Mouse (Mus musculus) MEL (cell line): ENCODE measurements around the gene Ctdsp2. TPM values are rescaled to one million over a fixed set of nuclear protein-coding genes. Genes with fewer than 3 reads are reported as not detected.

Experiments
- DNase-seq: peaks from one replicate; pipeline ENCODE4 v3.0.0; 2011; ENCODE audit warnings: low read depth, low spot score
- H3K27ac ChIP-seq: 2 replicates; pipeline ENCODE4 v1.5.1; 2012; ENCODE audit warnings: low read depth, mild to moderate bottlenecking, control low read depth, low read length, moderate library complexity; ENCODE audit not compliant: control insufficient read depth
- H3K27me3 ChIP-seq, 2 experiments: fragments of 150-350 bp in 1 of 2; sonication (generic) in 1 of 2; 2 replicates each; pipeline ENCODE4 v1.6.1; 2012; ENCODE audit warnings: low read length in 2 of 2, mild to moderate bottlenecking in 2 of 2, improper control_type of control experiment in 1 of 2, moderate library complexity in 1 of 2; ENCODE audit not compliant: insufficient read depth in 2 of 2, control insufficient read depth in 1 of 2
- H3K36me3 ChIP-seq, 2 experiments: 2 replicates each; pipeline ENCODE4 v1.6.1; 2012 to 2014; ENCODE audit warnings: low read length in 2 of 2, improper control_type of control experiment in 1 of 2, inconsistent platforms in 1 of 2, mild to moderate bottlenecking in 1 of 2; ENCODE audit not compliant: insufficient read depth in 2 of 2, control insufficient read depth in 1 of 2
- H3K4me1 ChIP-seq, 2 experiments: fragments of 150-350 bp in 1 of 2; sonication (generic) in 1 of 2; 2 replicates each; pipeline ENCODE4 v1.6.1; 2012; ENCODE audit warnings: low read length in 2 of 2, improper control_type of control experiment in 1 of 2, mild to moderate bottlenecking in 1 of 2; ENCODE audit not compliant: insufficient read depth in 2 of 2, control insufficient read depth in 1 of 2
- H3K4me3 ChIP-seq, 2 experiments: fragments of 150-350 bp in 1 of 2; sonication (generic) in 1 of 2; 2 replicates each; pipeline ENCODE4 v1.5.1; 2012; ENCODE audit warnings: low read depth in 2 of 2, low read length in 2 of 2, mild to moderate bottlenecking in 2 of 2, moderate library complexity in 2 of 2, control low read depth in 1 of 2, improper control_type of control experiment in 1 of 2; ENCODE audit not compliant: control insufficient read depth in 1 of 2, insufficient read depth in 1 of 2
- H3K79me2 ChIP-seq: 2 replicates; pipeline ENCODE4 v1.6.1; 2012; ENCODE audit warnings: mild to moderate bottlenecking, low read length, moderate library complexity; ENCODE audit not compliant: control insufficient read depth, poor library complexity, insufficient read depth
- H3K9ac ChIP-seq: 2 replicates; pipeline ENCODE4 v1.6.1; 2012; ENCODE audit warnings: low read depth, mild to moderate bottlenecking, control low read depth, low read length, moderate library complexity; ENCODE audit not compliant: control insufficient read depth, poor library complexity, severe bottlenecking
- H3K9me3 ChIP-seq: fragments of 150-350 bp; sonication (generic); replicated peaks from 2 replicates; pipeline ENCODE4 v1.6.1; 2012; ENCODE audit warnings: mild to moderate bottlenecking, low read length, improper control_type of control experiment, moderate library complexity; ENCODE audit not compliant: insufficient read depth
- CHD1 ChIP-seq: IDR thresholded peaks from 2 replicates; pipeline ENCODE4 v1.6.1; 2012; ENCODE audit warnings: low read depth, mild to moderate bottlenecking, inconsistent platforms, low read length, improper control_type of control experiment
- E2F4 ChIP-seq: IDR thresholded peaks from 2 replicates; pipeline ENCODE4 v1.6.1; 2011; ENCODE audit warnings: low read depth, low read length, improper control_type of control experiment, borderline replicate concordance
- GABPA ChIP-seq: IDR thresholded peaks from 2 replicates; pipeline ENCODE4 v1.6.1; 2012; ENCODE audit warnings: low read depth, mild to moderate bottlenecking, inconsistent platforms, low read length, improper control_type of control experiment, moderate library complexity
- GATA1 ChIP-seq: IDR thresholded peaks from 2 replicates; pipeline ENCODE4 v1.6.1; 2011; ENCODE audit warnings: low read depth, low read length, improper control_type of control experiment
- HCFC1 ChIP-seq: IDR thresholded peaks from 2 replicates; pipeline ENCODE4 v1.6.1; 2012; ENCODE audit warnings: low read depth, mild to moderate bottlenecking, inconsistent platforms, low read length, improper control_type of control experiment, moderate library complexity
- KAT2A ChIP-seq: conservative IDR thresholded peaks from 2 replicates; pipeline ENCODE4 v1.6.1; 2012; ENCODE audit warnings: low read depth, low read length, improper control_type of control experiment, inconsistent platforms
- MAZ ChIP-seq: IDR thresholded peaks from 2 replicates; pipeline ENCODE4 v1.6.1; 2012; ENCODE audit warnings: low read depth, mild to moderate bottlenecking, inconsistent platforms, low read length, improper control_type of control experiment
- MXI1 ChIP-seq: IDR thresholded peaks from 2 replicates; pipeline ENCODE4 v1.6.1; 2011; ENCODE audit warnings: mild to moderate bottlenecking, low read depth, low read length, improper control_type of control experiment
- MYB ChIP-seq: IDR thresholded peaks from 2 replicates; pipeline ENCODE4 v1.6.1; 2011; ENCODE audit warnings: mild to moderate bottlenecking, low read depth, low read length, improper control_type of control experiment
- MYC ChIP-seq: IDR thresholded peaks from 2 replicates; pipeline ENCODE4 v1.6.1; 2011; ENCODE audit warnings: low read depth, mild to moderate bottlenecking, low read length, improper control_type of control experiment, moderate library complexity
- NRF1 ChIP-seq: IDR thresholded peaks from 2 replicates; pipeline ENCODE4 v1.6.1; 2014; ENCODE audit warnings: low read depth, mild to moderate bottlenecking, inconsistent platforms, low read length, improper control_type of control experiment, moderate library complexity; ENCODE audit not compliant: poor library complexity, insufficient read depth, severe bottlenecking
- POLR2AphosphoS2 ChIP-seq: IDR thresholded peaks from 2 replicates; pipeline ENCODE4 v1.6.1; 2011; ENCODE audit warnings: low read length, improper control_type of control experiment
- POLR2AphosphoS5 ChIP-seq: IDR thresholded peaks from 2 replicates; pipeline ENCODE4 v1.6.1; 2012; ENCODE audit warnings: low read depth, borderline replicate concordance, mild to moderate bottlenecking, inconsistent platforms, low read length, moderate library complexity, mixed read lengths
- RAD21 ChIP-seq: IDR thresholded peaks from 2 replicates; pipeline ENCODE4 v1.6.1; 2011; ENCODE audit warnings: mild to moderate bottlenecking, low read depth, low read length, improper control_type of control experiment
- SIN3A ChIP-seq: IDR thresholded peaks from 2 replicates; pipeline ENCODE4 v1.6.1; 2012; ENCODE audit warnings: low read length, improper control_type of control experiment, inconsistent platforms
- TCF12 ChIP-seq: IDR thresholded peaks from 2 replicates; pipeline ENCODE4 v1.6.1; 2014; ENCODE audit warnings: low read depth, mild to moderate bottlenecking, inconsistent platforms, low read length, improper control_type of control experiment, moderate library complexity
- UBTF ChIP-seq: IDR thresholded peaks from 2 replicates; pipeline ENCODE4 v1.6.1; 2012; ENCODE audit warnings: low read depth, mild to moderate bottlenecking, inconsistent platforms, low read length, improper control_type of control experiment, moderate library complexity, borderline replicate concordance; ENCODE audit not compliant: insufficient read depth
- USF1 ChIP-seq: IDR thresholded peaks from 2 replicates; pipeline ENCODE4 v1.6.1; 2014; ENCODE audit warnings: low read depth, mild to moderate bottlenecking, inconsistent platforms, low read length, improper control_type of control experiment, moderate library complexity
- USF2 ChIP-seq, 2 experiments: IDR thresholded peaks; 2 replicates each; pipeline ENCODE4 v1.6.1; 2011 to 2012; ENCODE audit warnings: improper control_type of control experiment in 2 of 2, low read length in 2 of 2, borderline replicate concordance in 1 of 2, inconsistent platforms in 1 of 2, low read depth in 1 of 2, mild to moderate bottlenecking in 1 of 2; ENCODE audit not compliant: insufficient read depth in 1 of 2
- polyA plus RNA-seq, 2 experiments: library from polyadenylated mRNA; stranded (reverse) in 1 of 2; unstranded in 1 of 2; fragments of >175 nt in 1 of 2; fragments of >200 nt in 1 of 2; gene quantifications; 2 replicates each; pipeline versions ENCODE4 v1.2.1 to v1.2.4; 2012; ENCODE audit warnings: low replicate concordance in 2 of 2, low read depth in 1 of 2; ENCODE audit not compliant: insufficient read length in 2 of 2, insufficient read depth in 1 of 2, missing spikeins in 1 of 2
- total RNA-seq: library from RNA; depleted of rRNA; stranded (reverse); fragments of 300-350 nt; gene quantifications from 2 replicates; pipeline ENCODE4 v1.2.3, GENCODE M21; 2012

Gene Ctdsp2
- total and polyA plus RNA-seq, 3 experiments: 16.7 to 69.3 TPM; not detected in 1

- Histone ChIP-seq H3K9me3 (no peaks in the 10 kb centered on the region), H3K4me3 (no peak overlapping the region), H3K27me3 (peaks cover 0 to 2% of the 10 kb centered on the region in 2 experiments; a peak in 2 of 4 replicates), H3K36me3 (no peaks in the 10 kb centered on the region), H3K79me2 (no peaks in the 10 kb centered on the region), H3K4me1 (no peaks in the 10 kb centered on the region), H3K27ac (no peak overlapping the region), H3K9ac (no peak overlapping the region)
- DNase-seq: no peak
- TF ChIP-seq MXI1 (no peak), USF1 (no peak), POLR2AphosphoS2 (no peak), E2F4 (no peak), USF2 (IDR thresholded peaks at IDR 0.05; ENCODE audit: borderline replicate concordance in 1 of 2, insufficient read depth in 1 of 2, low read depth in 1 of 2, low read length in 2 of 2) (no peak), HCFC1 (no peak), CHD1 (no peak), TCF12 (no peak), MYC (no peak), POLR2AphosphoS5 (no peak), MYB (no peak)
These were observed 14.7 kb upstream of the Ctdsp2 start for GRCm38 (mm10) chr10:126963821-126964220.

- no peak overlapping the region for H3K4me3 ChIP-seq
- H3K36me3 ChIP-seq: no peaks in the 10 kb centered on the region
- no peak for DNase-seq
- no peak for TF ChIP-seq GATA1
- TF ChIP-seq MYC: no peak
- TF ChIP-seq RAD21: no peak
- TF ChIP-seq SIN3A: no peak
- no peak for TF ChIP-seq NRF1
- no peak for TF ChIP-seq CHD1
- TF ChIP-seq KAT2A: no peak
- no peak for TF ChIP-seq GABPA
- no peak for TF ChIP-seq UBTF
- no peak for TF ChIP-seq USF2 (IDR thresholded peaks at IDR 0.05; ENCODE audit: borderline replicate concordance in 1 of 2, insufficient read depth in 1 of 2, low read depth in 1 of 2, low read length in 2 of 2)
- TF ChIP-seq MAZ: no peak
- no peak for TF ChIP-seq MXI1
- TF ChIP-seq TCF12: no peak
- TF ChIP-seq POLR2AphosphoS5: no peak
- H3K9ac ChIP-seq: no peak overlapping the region
- no peak overlapping the region for H3K27ac ChIP-seq
- no peaks in the 10 kb centered on the region for H3K79me2 ChIP-seq
- peaks cover 8 to 15% of the 10 kb centered on the region in 2 experiments for H3K27me3 ChIP-seq
- H3K4me1 ChIP-seq: no peaks in the 10 kb centered on the region
- H3K9me3 ChIP-seq: no peaks in the 10 kb centered on the region
These were observed 7.0 kb upstream of the Ctdsp2 start for GRCm38 (mm10) chr10:126971363-126972050.
